Mouse (Mus musculus): ENCODE measurements around the gene Chst8. TPM values are rescaled to one million over a fixed set of nuclear protein-coding genes. Genes with fewer than 3 reads are reported as not detected.

Gene Chst8
- total RNA-seq, 2 experiments from 2014 or later = 0.46 TPM; not detected in 1

DNA sequence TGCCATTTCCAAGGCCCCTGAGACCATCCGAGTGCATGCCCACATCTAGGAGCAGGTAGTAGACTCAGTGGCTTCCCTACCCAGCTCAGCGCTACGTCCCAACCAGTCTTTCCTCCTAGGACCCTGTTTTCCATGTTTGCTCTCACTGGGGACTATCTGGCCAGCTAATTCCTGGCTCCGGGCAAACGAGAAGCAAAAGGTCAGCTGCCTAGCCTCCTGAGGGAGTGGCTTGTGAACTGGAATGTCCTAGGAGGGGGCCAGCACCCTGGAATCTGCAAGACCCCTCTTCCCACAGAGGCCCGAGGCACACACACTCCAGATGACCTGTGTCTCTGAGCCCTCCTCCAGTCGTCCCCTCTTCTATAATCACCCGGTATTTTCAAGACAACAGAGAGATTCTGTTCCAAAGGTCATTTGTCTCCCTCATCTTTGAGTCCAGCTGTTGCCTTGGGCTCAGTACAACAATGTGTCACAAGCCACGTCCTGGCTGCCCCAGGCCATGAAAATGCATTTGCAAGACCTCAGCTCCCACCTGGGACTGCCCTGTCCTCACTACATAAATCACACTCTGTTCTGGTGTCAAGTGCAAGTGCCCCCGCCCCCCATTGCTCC is 60.3 kb downstream of the Chst8 start:
- peak; percentile 55 to 62 for DNase-seq

DNA sequence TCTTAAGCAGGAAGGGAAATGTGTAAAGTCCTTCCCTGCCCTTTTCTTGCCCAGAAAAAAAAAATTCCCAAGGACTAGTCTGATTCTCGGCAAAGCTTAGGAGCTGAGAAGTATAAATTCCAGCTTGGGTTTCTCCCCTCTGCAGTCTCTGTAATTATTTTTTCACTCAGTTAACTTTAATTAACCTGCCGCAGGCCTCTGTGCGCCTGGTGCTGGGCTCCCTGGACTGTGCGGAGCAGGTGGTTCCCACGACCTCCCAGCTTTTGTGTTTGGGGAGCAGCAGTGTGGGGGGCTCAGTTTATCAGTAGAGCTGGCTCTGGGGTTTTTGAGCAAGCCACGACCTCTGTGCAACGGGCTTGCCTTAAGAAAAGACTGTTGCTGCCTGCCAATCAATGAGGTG is 62.2 kb downstream of the Chst8 start:
- DNase-seq = no peak

DNA sequence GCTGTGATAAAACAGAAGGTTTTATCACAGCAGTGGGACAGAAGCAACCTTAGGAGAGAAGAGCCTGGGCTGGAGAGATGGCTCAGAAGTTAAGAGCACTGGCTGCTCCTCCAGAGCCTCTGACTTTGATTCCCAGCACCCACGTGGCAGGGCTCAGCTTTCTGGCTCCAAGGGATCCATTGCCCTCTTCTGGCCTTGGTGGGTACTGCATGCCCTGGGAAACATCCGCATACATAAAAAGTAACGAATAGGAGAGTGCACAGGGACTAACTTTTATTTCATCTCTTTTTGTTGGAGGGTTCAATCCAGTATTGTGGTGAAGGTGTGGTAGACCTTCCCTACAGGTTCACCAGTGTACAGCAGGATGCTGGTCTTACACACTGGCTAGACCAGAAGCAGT is 62.8 kb downstream of the Chst8 start:
- DNase-seq = no peak

DNA sequence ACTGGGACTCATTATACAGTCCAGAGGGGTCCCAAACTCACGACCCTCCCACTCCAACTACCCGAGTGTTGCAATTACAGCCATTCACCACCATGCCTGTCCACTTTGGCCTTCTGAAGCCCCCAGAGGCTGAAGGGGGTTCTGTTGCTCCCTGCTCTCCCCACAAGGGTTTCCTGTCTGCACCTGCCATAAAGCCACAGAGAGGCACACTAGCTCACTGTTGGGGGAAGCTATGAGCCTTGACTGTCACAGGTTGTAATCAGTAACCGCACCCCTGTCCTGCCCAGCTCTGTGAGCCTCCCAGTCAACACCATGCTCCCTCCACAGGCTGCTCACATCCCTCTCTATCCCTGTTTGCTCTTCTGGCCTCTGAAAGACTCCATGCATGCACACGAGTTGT is 64.0 kb downstream of the Chst8 start:
- DNase-seq = no peak

DNA sequence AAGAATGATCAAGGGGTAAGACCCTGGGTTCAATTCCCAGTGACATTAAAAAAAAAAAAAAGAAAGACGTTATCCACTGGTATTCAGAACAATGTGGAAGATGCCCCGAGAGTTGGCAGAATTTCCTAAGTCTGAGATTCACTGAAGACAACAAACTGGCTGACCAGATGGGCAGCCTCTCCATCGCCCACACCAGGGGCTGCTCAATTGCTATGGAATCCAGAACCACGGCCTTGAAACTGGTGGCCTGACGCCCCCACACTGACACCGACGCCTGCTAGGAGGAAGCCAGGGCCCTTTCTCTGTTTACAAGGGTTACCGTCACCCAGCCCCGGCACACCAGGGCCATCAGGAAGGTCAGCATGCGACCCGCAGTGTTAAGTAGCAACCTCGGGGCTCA is 64.8 kb downstream of the Chst8 start:
- DNase-seq = no peak

DNA sequence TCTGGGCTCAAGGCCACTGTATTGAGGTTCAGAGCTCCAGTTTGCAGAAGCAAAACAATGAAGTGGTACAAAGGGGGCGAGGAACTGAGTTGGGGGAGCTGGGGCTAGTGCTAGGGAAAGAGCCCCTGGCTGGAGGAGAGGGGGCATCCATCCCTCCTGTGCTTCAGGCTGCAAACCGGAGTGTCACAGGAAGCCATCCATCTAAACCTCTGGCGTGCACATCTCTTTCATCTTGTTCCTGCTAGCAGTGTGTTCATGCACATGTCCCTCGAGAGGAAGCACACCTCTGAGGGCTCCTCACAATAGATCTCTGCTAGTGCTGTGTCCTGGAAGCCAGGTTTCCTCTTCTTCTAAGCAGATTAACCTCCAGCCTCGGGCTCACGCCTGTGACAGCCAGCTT is 65.9 kb downstream of the Chst8 start:
- no peak for DNase-seq

DNA sequence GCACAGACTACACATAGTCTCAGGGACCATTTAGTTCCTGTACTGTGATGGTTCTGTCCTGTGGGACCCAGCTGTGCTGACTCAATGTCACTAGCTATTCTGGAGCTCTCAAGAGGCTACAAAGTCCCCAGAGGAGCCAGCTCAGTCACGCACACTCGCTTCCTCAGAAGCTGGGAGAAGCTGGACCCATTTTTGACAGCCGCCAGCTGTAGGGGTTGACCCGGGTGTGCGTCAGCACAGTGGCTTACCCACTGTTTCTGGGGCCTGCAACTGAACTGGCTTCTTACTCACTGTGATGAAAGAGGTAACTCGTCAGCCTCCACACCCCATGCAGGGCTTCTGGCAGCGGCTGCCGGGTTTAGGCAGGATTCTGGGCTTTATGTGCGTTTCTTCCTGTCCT is 66.3 kb downstream of the Chst8 start:
- peak; percentile 71 to 86 for DNase-seq

DNA sequence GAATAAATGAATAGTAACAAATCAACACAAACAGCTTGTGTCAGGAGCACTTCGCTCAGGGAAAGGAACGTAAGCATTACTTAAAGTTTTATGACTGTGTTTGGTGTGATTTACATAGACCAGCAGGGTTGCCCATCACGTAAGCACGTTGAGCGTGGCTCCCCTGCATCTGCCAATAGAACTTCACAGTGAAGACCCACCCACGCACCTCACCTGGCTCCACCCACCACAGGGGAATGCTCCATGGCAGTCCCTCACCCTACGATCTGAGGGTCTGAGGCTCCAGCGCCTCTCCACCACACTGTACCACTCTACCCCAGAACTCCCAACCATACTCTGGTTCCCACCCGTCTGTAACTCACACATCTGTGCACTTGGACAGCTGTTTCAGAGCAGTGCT is 67.1 kb downstream of the Chst8 start:
- no peak for DNase-seq

DNA sequence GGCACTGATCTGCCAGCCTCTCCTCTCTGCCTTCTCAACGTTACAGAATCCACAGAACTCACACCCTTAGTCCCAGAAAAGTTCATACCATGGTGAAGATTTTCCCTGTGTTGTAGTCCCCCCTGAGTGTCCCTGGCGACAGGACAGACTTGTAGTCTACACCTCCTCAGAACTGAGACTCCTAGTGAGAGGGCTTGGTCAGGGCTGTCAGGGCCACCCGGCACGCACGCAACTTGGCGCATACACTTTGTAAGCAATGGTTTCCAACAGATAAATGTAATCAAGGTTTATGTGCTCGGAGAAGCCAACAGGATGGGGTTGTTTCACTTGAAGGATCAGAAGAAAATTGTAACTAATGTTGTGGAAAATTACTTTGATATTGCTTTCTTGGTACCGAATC is 67.5 kb downstream of the Chst8 start:
- DNase-seq = no peak

DNA sequence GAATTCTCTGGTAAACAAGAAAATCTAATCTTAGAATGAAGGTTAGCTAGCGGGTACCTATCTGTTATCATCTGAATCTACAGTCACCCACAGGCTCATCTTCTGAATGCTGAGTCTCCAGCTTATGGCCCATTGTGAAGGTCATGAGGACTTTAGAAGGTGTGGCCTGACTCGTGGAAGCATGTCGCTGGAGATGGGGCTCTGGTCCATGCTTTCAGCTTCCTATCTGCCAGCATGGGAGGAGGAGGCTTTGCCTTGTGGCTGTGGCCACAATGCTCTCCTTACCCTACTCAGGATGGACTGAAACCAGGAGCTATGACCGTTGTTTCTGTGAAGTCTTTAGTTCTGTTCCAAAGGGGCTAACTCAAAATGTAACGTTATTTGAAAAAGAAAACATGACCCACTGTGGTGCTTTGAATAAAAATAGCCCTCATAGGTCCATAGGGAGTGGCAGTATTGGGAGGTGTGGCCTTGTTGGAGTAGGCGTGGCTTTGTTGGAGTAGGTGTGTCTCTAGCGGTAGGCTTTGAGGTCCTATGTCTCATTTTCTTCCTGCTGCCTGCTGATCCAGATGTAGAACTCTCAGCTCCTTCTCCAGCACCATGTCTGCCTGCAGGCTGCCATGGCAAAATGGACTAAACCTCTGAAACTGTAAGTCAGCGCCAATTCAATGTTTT is 69.0 kb downstream of the Chst8 start:
- DNase-seq = no peak

DNA sequence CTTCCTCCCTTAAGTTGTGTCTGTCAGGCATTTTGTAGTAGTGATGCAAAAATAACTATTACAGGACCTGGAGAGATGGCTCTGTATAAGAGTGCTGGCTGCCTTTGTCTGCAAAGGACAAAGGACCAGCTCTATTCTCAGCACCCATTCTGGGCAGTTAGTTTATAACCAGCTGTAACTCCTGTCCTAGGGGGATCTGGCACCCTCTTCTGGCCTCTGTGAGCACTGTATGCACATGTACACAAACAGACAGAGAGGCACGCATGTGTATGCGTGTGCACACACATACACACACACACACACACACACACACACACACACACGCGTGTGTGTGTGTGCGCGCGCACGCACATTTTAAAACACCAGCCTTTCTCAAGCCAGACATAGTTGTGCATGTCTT is 73.1 kb downstream of the Chst8 start:
- DNase-seq = no peak

DNA sequence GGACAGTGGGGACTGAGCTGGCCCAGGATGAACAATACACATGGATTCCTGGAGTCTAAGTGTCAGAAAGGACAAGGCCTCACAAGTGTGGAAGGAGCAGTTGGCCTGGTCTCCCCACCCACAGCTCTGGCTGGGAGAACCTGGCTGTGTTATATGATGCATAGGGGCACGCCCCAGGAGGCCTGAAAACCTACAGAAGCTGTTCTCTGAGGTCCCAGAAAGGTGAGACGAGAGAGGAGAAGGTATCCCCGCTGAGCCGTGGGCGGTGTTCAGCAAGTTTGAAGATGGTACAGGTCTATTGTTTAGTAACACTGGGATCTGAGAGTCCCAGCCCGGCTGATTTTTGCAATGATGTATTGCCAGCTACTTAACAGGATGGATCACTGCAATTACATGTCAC is 75.3 kb downstream of the Chst8 start:
- DNase-seq = no peak

DNA sequence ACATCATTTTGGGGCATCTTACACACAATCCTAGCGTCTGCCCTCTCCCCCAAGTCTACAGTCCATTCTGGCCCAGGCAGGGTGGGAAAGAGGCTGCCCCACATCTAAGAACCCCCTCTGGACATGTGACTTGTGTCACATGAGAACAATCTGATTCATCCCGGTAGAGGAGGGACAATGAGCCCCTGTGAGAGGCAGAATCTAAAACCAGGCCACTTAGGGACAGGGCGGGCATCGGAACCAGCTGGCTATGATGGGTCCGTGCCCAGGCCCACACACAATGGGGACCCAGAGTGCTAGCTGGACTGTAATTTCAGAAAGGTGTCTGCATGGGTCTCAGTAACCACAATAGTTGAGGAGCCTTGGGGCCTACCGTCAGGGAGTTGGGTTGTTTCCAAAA is 78.2 kb downstream of the Chst8 start:
- no peak for DNase-seq

DNA sequence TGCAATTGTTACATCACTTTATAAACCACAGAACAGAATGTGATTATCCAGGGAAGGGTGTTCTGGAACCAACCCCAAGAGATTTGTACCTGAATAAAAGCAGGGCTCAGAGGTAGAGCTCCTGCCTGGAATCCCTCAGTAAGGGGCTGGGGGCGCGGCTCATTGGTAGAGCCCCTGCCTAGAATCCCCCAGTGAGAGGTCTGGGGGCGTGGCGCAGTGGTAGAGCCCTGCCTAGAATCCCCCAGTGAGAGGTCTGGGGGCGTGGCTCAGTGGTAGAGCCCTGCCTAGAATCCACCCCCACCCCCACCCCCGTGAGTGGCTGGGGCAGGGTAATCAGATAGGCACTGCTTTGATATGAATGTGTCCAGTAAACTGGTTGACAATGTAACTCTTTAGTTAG is 83.6 kb downstream of the Chst8 start:
- no peak for DNase-seq

DNA sequence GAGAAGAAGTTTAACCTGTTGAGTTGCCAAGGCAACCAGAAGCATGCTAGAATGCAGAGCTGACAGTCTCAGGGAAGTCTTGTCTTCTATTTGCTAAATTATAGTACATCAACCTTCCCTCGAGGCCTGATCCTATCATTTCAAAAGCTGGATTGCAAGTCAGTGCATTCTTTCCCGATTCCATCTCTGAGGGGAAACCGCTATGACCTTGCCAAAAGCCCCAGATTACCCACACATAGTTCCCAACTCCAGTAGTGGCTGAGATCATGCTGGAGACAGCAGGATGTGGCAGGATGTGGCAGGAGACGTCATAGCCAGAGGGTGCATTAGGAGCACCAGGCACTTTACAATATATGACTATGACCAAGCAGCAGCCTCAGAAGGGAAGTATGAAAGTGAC is 87.3 kb downstream of the Chst8 start:
- no peak for DNase-seq

DNA sequence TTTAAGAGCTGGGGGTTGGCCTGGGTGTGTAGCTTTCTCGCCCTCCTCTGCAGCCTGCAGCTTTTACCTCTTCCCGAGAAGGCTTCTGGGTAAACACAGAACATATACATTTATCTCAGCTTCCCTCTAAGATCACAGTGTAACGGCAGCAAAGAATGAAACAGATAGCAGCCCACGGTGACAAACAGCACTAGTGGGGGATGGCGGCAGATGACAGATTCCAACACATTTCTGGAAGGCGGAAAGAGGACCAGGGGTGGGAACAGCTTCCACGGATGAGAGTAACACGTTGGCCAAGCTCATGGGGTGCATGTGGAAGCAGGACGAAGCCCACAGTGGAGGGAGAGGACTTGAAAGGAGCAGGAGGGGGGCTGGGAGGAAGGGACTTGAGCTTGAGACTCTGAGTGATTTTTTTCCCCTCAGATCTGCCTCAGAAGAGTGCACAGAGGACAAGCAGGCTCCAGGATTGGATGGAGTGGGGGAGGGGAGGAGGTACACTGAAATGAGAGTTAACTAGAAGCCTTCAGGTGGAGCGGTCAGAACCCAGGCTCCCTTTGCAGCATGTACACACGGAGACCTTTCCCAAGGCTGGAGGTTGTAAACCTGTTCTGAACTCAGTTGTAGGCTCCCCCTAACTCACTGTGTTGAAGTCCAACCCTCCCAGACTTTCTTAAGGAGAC is 89.8 kb downstream of the Chst8 start:
- DNase-seq = no peak

DNA sequence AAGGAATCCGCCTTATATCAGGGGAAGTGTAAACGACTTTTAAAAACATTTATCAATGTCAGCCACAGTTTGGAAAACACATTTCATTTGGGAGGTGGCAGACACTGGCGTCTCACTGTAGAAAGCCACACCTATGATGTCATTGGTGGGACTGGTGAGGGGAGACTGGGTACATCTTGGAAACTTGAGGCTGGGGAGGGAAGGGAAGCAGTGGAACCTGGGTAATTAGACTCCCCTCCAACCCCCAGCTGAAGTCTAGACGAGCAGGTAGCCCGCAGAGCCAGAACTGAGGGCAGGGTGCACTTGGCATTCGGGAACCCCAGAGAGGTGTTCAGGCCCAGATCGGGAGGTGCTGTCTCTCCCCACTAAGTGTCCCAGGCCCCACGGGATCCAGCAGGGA is 90.4 kb downstream of the Chst8 start:
- no peak for DNase-seq

DNA sequence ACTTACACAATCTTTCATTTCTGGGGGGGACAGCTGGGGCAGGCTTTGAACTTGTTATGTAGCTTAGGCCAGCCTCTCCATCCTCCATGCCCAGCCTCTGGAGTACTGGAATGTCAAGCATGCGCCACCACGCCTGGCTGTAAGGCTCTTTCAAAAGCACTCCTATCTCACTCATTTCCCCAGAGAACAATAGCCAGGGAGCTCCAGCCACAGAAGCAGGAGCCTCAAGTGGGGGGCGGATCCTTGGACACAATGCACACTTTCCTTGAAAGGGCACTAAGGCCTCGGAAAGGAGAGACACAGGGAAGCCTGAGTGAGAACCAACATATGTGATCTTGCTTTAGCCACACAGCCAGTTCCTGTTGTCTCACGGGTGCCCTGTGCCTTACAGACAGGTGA is 90.9 kb downstream of the Chst8 start:
- peak; percentile 17 to 30 for DNase-seq

DNA sequence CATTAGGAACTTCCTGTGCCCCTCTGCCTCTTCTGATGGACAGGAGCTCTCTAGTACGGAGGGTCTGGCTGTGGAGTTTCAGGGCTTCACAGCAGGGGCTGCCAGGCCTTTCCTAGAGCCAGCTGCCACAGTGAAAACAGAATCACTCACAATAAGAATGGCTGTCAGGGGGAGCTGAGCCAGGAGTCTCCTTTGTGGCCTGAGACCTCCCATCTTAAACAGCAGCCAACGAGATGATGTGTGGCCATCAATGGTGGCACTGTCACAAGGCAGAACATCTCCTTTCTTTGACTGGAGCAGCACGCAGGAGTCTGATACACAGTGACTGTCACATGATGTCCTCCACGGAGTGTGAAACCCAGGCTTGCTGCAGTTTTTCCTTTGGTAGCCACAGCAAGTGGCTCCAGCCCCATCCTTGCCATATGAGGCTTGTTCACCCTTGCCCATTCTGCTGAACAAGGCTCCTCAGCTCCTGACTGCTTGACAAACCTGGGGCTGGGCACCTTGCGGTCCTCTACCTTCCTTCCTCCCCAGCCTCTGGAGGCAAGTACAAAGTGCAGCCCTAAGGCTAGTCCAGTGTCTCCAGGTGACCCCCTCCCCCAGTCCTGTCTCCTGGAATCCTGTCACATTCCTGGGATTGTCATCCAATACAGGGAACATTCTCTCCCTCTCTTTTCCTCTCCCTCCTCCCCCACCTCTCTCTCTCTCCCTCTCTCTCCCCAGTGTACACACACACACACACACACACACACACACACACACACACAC is 91.4 kb downstream of the Chst8 start:
- no peak for DNase-seq

DNA sequence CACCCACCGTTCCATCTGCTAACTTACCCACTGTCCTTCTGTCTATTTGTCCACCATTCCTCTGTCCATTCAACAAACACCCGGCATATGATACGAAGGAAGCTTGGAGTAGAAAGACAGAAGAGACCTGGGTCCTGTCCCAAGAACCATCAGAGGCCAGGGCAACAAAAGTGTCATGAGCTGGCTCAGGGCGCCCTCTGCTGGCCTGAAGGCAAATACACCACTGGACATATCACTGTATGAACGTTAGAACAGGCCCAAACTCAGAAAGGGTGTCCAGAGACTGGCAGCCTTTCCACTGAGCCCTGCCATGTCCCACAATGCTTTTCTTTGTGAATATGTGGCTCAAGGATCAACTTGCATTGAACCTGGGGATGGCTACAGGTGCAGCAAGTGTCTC is 92.9 kb downstream of the Chst8 start:
- DNase-seq = peak; percentile 49 to 71

DNA sequence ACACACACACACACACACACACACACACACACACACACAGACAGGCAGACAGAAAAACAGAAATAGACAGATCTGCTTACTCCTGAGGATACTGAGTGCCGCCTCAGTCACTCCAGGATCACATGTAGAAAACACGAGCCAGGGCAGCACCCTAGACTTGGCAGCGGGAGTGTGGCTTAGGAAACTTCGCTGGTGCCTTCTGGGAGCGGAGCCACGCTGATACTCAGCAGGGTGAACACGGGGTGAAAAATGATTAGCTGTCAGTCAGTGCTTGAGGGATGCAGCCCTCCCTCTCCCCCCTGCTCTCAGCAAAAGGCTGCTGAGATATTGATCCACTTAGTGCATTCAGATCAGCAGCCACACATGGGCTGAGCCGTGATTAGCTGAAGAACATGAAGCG is 93.9 kb downstream of the Chst8 start:
- DNase-seq = peak; percentile 73 to 78

DNA sequence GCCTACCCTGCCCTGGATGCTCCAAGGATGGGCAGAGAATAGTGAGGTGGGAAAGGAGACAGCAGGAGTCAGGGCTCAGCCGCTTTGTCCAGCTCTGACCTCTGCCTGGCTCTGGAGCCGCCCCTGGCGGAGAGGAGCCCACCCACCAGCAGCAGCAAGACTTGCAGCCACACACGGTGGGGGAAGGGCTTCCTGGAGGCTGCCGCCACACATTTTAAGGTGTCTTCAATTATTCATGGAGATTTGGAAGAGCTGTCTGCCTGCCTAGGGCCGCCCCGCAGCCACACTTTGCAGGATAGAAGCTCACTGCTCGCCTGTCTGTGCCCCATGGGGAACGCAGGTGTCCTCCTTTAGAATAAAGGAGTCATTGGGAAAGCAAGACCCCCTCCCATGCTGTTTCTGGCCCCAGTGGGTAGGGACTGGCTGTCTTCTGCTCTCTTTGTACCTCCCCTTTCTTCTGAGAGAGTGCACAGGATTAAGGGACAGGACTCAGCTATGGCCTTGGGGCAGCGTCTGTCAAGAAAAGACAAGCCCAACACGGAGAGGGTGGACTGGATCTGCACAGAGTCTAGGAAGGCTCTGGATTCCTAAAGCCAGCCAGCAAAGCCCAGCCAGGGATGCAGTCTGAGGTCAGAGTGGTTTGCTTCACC is 95.2 kb downstream of the Chst8 start:
- no peak for DNase-seq

All from heart, adult 18-20 months (tissue).